Mouse (Mus musculus): ENCODE data around the gene Unc13d.

The Unc13d gene

DNA sequence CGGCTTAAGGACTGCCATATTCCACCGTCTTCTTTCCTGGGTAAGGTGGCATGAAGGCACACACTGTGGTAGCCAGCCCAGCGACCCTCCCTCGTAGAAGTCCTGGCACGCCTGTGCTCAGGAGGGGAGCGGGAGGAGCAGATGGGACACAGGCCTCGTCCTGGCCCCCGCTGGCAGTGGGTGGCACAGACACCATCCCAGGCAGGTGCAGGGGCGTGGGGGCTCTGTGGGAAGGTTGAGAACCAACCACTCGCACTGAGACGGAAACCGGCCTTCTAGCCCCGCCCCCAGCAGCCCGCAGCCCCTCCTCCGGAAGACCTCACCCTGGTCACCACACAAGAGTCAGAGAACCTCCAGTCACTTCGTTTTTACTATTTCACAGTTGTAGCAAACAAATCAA, 460 bp upstream of the Unc13d start:
- in situ Hi-C loops (cut with MboI, MseI), result no loop called here

GRCm38 (mm10) chr11:116076836-116077235, 925 bp downstream of the Unc13d start:
- in situ Hi-C loops (cut with MboI, MseI), result no loop called here

- in situ Hi-C loops (cut with MboI, MseI), result no loop called here
These were observed 1.6 kb downstream of the Unc13d start for GRCm38 (mm10) chr11:116076266-116076540.

- in situ Hi-C loops (cut with MboI, MseI), result no loop called here
These were observed 2.1 kb downstream of the Unc13d start for GRCm38 (mm10) chr11:116075539-116076265.

DNA sequence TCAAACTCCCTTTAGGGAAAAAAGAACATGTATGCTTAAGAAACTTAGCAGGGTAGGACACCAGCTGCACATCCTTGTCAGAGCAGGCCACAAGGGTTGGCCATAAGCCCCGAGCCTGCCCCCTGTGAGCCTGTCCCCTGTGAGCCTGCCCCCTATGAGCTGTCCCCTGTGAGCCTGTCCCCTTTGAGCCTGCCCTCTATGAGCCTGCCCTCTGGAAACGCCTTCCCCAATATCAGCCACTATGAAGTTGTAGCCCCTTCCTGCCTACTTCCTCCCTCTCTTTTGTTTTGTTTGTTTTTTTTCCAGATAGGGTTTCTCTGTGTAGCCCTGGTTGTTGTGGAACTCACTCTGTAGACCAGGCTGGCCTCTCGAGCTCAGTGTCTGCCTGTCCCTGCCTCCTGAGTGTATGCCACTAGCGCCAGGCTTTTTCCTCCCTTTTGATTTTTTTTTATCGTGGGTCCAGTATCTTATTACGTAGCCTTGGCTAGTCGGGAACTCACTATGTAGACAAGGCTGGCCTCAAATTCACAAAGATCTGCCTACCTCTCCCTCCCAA, 3.2 kb downstream of the Unc13d start:
- in situ Hi-C loops (cut with MboI, MseI), result no loop called here

DNA sequence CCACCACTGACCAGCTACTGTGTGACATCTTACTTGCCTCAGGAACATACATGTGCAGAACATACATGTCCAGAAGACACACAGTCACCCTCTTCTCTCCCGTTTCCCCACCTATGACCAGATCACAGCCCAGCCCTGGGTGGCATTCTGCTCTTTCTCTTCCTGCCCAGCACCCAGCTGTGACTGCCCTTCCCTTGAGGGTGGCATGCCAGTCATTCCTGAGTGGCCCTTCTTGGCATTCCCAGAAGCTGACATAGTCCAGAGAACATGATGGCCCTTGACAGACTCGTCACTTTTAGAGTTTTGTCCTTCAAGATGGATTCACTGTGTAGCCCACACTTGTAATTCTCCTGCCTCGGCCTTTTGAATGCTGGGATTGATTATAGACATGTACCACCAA, 5.2 kb downstream of the Unc13d start:
- in situ Hi-C loops (cut with MboI, MseI), result no loop called here

DNA sequence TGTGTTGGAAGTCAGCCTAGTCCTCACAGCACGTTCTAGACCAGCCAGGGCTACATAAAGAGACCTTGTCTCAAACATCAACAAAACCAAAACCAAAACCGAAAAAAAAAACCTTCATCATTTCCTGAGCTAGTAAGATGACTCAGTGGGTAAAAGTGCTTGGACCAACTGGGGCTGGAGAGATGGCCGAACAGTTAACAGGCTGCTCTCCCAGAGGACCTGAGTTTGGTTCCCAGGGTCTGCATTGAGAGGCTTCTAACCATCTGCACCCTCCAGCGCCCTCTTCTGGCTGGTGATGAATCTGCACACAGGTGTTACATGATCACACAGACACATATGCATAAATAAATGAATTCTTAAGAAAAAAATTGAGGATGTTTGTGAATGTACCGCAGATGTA, 6.3 kb downstream of the Unc13d start:
- in situ Hi-C loops (cut with MboI, MseI), result no loop called here

GRCm38 (mm10) chr11:116065345-116065744, 12.4 kb downstream of the Unc13d start:
- in situ Hi-C loops (cut with MboI, MseI), result no loop called here

DNA sequence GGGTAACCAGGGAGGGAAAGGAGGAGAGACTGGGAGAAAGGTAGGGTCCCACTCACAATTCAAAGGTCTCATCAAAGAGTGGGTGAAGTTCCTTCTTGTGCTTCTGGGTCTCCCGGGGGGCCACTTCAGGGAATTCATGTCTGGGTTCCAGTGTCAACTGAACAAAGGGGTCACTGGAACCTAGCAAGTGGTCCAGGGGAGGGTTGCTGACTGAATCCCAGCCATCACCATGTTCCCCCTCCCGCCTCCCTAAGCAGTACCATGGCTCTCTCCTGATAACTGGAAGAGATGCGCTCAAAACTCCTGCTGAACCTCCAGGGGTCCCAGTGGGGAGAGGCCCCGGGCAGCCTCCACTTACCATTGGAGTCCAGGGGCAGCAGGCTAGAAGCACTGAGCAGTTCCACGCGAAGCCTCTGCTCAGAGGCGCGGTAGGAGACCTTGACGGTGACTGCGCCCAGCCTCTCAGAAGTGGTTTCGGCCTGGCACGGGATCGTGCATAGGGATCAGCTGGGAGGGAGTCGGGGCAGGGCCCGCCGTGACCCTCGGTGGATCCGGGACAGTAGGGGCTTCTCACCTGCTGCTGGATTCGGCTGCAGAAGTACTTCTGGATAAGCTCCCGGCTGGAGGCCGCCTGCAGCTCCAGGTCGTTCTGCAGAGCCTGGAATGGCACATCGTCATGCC, 13.4 kb downstream of the Unc13d start:
- in situ Hi-C loops (cut with MboI, MseI), result no loop called here

DNA sequence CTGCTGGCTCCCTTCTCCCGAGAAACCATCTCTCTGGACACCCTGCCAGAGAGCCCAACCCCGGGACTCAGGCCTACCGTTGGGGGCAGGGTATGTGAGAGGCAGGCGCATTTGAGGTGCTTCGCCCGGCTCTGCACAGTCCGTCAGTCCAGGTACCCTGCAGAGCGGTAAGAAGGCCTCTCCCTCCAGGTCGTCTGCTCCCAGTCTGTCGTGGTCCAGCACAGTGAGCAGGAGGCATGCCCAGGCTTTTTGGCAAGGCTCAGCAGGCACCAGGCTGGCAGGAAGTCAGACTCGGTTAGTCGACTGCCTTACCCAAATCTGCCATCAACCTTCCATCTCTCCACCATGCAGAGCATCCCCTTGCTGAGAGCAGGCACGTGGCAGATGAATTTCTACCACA, 14.2 kb downstream of the Unc13d start:
- in situ Hi-C loops (cut with MboI, MseI), result no loop called here

DNA sequence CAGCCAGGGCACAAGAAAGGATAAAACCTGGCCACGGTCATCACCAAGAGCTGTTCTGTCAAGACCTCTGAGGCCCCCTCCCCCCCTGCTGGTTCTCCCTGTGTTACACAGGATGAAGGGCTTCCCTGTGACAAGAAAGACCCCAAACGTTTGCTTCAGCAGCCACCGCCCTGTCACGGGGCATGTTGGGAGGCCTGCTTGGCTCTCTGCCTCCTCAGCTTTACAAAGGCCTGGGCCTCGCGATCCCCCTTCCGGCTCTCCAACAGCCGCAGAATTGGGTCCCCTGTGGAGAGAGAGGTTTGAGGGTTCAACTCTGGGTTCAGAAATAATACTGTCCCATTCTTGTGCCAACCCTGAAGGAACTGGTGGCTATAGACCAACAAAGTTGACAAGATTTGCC, 15.2 kb downstream of the Unc13d start:
- in situ Hi-C loops (cut with MboI, MseI), result no loop called here

- in situ Hi-C loops (cut with MboI, MseI), result no loop called here
These were observed 15.9 kb downstream of the Unc13d start for GRCm38 (mm10) chr11:116061641-116062415.

DNA sequence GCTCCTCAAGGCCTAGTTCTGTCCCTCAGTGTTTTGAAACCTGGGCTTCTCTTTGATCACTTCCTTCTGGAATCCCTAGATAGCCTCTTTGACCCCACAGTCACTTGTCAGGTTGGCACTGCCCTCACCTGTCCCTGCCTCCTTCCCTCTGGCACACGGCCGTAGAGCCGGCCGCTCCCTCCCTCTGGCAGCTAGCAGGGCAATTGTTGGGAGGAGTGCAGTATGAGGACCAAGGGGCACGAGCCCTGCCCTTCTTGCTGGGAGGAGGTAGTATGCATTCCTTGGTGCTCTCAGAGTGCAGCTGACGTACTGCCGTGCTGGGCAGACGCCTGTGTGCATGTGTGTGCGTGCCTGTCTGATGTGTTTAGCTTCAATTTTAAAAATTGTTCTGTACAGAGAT, 17.2 kb downstream of the Unc13d start:
- in situ Hi-C loops (cut with MboI, MseI), result no loop called here

- in situ Hi-C loops (cut with MboI, MseI), result loop anchor here (10.0 kb wide), 1 partner anchor 905 kb away; no protein-coding TSS in a partner anchor
These were observed 18.1 kb downstream of the Unc13d start for GRCm38 (mm10) chr11:116059691-116060025.

- in situ Hi-C loops (cut with MboI, MseI), result loop anchor here (10.0 kb wide), 1 partner anchor 906 kb away; no protein-coding TSS in a partner anchor
These were observed 18.7 kb downstream of the Unc13d start for GRCm38 (mm10) chr11:116058868-116059690.

DNA sequence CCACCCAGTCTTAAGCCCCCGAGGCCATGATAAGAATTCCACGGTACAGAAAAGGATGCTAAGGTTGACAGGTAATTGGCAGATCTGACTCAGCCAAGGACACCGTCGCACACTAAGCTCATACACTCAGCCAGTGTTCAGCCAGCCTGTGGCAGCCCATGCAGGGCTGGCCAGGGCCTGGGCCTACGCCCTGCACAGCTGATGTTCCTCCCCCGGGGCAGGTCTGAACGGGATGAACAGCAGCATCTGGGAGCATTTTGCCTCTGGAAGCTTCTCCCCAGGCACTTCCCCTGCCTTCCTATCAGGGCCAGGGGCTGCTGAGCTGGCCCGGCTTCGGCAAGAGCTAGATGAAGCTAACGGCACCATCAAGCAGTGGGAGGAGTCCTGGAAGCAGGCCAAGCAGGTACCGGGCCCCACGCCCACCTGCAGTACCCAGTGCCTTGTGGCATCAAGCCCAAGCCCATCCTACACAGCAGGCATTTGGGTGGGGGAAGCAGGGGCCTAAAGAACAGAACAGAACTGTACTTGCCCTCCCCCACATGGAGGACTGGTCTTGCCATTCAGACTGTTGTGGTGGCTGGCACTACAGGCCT, 19.6 kb downstream of the Unc13d start:
- in situ Hi-C loops (cut with MboI, MseI), result loop anchor here (10.0 kb wide), 1 partner anchor 907 kb away; no protein-coding TSS in a partner anchor

DNA sequence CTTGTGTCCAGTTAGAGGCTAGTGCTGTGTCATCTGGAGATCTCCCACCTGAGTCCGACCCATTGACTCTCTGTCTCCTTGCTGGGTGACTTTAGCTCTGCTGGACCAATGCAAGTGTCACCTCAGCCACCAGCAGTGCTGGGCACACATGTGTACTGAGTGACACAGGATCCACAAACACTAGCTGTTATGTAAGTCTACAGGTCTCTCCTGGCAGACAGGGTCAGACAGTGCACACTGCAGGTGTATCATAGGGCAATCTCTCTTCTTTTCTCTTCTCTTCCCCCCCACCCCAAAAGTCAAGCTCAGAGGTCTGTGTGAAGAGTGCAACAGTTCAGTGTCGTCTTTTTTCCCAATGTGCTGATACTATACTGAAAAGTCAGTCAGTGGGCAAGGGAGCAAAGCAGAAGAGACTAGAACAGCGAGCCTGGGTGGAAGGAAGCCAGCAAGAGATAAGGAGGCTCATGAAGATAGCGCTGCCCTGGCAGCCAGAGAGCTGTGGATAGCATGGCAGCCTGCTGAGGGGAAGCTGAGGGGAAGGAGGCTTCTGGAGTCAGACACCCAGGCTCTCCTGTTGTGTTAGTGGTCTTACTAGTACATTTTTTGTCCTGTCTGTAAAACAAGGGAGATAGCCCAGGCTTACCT, 20.4 kb downstream of the Unc13d start:
- in situ Hi-C loops (cut with MboI, MseI), result loop anchor here (10.0 kb wide), 1 partner anchor 907 kb away; no protein-coding TSS in a partner anchor

GRCm38 (mm10) chr11:116055873-116056272, 21.9 kb downstream of the Unc13d start:
- in situ Hi-C loops (cut with MboI, MseI), result loop anchor here (10.0 kb wide), 1 partner anchor 909 kb away; no protein-coding TSS in a partner anchor

- in situ Hi-C loops (cut with MboI, MseI), result loop anchor here (10.0 kb wide), 1 partner anchor 911 kb away; no protein-coding TSS in a partner anchor
These were observed 24.1 kb downstream of the Unc13d start for GRCm38 (mm10) chr11:116053510-116054229.

DNA sequence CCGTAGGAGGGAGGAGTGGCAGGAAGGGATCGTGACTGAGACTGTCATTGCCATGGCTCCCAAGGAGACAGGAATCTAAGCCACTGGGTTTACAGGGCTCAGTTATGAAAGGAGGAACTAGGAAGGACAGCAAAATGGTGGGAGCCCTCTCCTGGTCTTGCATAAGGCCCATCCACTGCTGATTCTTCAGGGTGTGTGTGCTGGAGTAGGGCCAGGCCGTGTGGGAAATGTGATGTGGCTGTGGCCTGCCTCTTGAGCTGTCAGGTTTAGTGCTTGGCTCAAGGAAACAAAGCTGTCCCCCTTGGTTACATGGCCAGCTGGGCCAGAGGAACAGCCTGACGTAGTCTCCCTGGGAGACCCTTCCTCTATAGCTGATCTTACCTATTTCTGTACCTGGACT, 27.6 kb downstream of the Unc13d start:
- in situ Hi-C loops (cut with MboI, MseI), result loop anchor here (10.0 kb wide), 1 partner anchor 915 kb away; no protein-coding TSS in a partner anchor
